Mouse (Mus musculus): Measurements from ENCODE around the gene Anks1.
A peak's percentile ranks its signal among the peaks of the same experiment; 100 is the strongest.

Gene Anks1

DNA sequence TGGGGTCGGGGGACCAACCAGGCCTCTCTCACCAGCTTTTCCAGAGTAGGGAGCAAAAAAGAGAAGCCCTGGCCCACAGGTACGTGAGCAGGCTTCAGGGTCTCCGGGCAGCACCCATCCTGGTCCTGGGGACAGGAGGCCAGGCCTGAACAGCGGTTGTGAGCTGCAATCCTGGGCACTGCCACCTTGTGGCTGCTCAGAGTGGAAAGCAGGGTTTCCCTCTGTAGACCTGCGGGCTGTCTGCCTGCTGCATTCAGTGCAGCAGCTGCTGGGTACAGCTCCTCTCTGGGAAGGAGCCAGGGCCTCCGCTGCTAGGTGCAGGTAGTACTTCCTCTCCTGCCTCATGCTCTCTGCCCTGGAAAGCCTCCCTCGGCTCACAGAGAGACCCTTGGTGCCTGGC, 152.4 kb downstream of the Anks1 start:
- DNase-seq = no peak

DNA sequence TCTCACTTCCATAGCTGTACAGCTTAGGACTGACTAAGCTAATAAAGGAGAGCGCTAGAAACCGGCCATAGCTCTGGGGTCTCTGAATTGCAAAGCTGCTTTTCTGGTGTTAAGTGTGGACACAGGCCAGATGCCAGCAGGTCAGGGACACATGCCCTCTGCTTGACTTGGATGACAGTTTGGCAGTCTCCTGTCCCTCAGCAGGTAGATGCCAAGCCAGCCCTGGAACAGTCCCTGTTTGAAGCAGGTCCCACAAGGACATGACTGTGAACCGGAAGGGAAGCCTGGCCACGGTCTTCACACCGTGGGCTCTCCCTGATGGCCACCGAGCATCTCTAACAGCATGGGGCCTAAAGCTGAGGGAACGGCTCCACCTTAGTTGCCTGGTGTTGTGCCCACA, 153.6 kb downstream of the Anks1 start:
- no peak for DNase-seq

DNA sequence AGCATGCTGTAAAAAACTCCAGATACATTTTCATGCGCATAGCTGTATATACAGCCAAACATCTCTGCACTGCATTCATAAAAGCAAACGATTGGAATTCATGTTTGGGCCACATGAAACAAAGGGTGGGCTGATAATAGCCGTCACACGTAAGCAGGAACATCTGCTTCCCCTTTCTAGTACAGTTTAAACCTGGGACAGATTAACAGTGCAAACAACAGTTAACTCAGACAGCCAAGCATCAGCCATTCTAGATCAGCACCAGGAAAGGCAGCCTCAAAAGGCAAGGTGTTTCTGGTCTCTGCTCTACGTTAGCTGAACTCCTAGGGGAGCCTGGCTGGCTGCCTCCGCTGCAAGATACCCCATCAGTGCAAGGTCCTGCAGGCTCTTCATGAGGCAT, 154.1 kb downstream of the Anks1 start:
- no peak for DNase-seq

DNA sequence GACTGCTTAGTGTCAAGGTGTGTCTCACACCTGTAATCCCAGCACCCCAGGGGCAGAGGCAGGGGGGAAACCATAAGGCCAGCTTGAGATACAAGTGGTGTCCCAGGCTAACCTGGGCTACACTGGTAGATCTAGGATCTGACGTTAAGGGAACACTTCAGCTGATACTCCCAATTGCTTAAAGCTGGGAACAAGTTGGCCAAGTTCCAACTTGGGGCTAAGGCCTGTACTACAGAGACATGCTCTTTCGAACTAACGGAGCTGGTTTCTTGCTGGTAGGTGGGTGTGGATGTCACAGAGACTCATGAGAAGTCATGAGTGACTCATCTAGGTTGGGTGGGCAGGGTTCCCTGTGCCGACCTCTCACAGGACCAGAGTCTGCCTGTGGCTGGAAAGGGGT, 158.2 kb downstream of the Anks1 start:
- DNase-seq = no peak

DNA sequence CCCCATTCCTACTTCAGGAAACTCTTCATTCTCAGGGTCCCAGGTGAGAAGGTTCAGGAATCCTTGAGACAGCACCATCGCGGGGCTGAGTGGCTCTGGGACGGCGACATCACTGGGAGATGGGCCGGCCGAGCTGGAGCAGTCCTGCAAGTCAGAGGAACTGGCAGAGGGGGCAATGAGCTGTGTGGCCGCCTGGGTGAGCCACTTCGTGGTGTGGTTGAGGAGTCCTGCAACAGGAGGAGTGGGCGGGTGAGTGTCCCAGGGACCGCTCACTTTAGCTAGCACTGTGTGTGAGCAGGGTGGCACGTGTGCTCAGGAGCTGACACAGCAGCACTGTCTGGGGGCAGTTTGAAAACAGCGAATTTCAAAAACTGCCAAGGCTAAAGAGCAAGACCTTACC, 160.3 kb downstream of the Anks1 start:
- DNase-seq = no peak

DNA sequence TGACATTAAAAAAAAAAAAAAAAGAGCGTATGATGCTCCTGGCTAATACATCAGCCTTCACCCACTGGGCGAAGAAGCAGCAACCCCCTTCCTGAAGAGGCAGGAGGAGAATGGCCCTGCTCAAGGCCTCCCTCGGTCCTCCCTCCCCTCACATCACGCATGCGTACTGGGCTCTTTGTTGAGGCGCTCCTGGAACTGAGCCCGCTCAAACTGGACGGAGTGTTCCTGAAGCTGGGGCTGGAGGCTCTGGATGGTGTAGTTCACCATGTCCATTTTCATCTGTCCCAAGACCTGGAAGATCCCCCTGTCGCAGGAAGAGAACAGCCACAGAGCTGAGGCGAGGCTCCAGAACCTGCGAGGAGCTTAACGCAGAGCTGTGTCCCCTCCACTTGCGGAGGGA, 161.2 kb downstream of the Anks1 start:
- DNase-seq = no peak

DNA sequence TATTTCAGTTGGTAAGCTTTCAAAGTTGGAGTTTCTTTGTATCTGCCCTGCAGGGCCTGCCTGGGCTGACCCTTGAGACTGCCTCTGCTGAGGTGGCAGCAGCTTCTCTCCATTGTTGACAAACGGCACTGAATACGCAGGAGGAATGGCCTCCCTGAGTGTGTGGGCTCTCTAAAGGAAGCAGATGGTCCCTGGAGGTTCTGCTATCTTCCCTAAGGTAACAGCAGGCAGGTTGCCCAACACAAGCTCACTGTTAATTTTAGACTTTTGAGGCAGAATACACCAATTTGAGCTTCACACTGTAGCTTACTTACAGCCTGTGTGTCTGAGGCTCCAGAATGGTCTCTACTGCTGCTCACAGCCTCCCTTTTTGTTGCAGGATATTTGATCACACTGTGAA, 163.6 kb downstream of the Anks1 start:
- no peak for DNase-seq

DNA sequence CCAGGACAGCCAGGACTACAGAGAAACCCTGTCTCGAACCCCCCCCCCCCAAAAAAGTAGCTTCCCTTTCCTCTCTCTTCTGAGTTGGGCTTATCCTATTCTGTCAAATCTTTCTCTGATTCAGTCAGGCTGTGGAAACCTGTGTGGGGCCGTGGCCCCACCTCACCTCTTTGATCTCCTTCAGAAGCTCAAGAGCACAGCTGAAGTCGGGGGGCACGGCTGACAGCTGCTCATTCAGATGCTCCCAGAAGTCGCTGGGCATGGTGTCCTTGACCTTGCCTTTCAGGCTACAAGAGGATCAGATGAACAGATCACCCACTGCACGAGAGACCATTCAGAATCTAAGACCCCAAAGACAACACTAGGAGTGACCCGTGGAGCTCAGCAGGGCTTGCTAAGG, 165.4 kb downstream of the Anks1 start:
- no peak for DNase-seq

DNA sequence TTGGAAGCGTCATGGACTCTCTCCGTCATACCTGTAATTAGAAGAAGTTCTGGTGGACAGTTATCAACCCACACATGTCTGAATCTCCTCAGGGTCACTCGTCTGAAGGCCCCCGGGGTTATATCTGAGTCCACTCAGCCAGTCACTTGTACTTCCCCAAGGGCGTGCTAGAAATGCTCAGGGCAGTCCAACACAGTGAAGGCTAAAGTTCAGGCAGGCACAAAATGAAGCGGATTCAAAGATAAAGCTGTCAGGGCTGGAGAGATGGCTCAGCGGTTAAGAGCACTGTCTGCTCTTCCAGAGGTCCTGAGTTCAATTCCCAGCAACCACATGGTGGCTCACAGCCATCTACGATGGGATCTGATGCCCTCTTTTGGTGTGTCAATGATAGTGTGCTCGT, 168.9 kb downstream of the Anks1 start:
- no peak for DNase-seq

DNA sequence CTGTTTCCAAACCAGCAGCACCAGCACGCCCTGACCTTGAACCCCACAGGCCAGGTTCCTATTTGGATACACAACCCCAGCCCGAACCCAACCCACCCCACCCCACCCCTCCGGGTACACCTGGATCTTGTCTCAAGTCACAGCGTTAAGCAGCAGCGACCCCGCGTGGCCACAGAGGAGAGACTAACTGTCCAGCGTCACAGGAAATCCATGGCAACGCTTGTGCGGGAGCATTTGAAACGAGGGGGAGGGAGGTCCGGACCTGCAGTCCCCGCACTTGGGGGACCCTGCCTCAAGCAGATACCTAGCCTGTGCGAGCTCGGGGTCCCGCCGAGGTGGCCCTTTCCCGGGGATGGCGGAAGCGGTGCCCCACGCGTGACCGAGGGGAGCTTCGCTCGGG, 170.5 kb downstream of the Anks1 start:
- peak; percentile 53 to 84 for DNase-seq

DNA sequence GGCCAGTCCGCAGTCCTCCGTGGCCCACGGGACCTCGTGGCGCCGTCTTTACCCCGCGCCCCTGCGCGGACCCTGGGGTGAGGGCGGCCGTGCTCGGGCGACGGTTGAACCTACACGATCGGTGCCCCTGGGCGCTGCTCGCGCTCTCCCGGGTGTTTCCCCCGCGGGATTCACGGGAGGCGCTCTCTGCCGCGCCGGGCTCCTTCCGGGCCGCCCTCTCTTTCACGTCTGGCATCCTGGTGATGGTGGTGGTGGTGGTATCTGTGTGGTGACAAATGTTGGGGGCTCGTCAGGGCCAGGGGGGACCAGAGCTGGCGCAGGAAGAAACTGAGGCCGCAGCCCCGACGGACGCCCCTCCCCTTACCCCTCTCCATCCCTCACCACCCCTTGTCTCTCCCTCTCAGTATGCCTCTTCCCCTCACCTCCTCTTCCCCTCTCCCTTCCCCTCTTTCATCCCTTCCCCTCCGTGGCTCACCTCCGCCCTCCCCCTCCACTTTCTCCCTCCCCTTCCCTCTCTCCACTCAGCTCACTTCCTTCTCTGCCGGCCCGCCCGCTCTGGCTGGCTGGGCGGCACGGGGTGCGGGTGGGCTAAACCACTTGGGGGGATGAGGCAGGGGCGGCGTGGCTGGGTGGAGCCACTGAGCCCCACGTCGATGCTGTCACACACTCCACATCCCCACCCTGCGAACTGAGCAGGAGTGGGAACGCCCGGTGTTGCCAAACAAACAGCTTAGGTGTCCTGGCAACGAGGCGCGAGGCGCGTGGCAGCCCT, 171.1 kb downstream of the Anks1 start, which contains the start of gene Tcp11:
Gene Tcp11 (minus strand): TSS at position 595 of the 772 bp plus-strand sequence.
- peak; percentile 48 to 54 for DNase-seq

DNA sequence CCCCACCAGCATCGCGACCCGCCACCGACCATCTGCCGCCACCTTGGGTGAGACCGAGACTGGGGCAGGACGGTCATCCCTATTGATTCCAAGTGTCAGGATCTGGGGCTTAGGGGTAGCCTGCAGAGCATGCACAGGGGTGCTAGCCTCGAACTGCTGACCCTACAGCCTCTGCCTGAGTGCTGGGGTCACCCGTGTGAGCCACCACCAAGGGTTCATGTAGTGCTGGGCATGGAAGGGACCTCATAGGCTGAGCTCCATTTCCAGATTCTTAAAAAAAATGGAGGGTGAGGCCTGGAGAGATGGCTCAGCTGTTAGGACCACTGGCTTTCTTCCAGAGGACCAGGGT, 171.7 kb downstream of the Anks1 start:
- DNase-seq = no peak

DNA sequence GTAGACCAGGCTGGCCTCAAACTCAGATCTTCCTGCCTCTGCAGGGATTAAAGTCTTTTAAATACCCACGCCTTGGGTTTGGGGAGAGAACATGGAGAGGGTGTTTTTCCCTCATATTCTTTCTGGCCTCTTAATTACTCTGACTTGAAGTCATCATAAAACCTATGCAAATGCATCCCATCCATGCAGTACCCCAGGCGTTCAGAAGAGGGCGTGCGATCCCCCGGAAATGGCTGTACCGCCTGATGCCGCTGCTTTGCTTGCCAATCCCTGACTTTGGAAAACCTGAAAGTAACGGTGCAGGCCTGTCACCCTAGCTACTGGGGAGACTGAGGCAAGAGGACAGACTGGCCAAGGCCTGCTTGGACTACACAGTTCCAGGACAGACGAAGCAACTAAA, 172.3 kb downstream of the Anks1 start:
- peak in 1 of 2 experiments; percentile 38 for DNase-seq

DNA sequence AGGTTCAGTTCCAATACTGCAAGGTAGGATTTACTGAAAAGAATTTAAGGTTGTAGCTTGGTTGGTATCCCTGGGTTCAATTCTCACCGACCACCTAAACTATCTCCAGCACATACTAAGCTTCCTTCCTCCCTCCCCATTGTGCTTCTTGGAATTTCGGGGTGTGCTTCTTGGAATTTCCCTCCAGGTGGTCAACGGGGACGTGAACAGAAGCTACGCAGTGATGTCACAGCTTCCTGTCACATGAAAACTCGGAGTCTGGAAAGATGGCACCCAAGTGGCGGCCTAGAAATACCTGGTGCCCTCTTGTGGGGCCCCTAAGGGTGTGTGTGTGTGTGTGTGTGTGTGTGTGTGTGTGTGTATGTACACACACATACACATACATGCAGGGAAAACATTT, 172.8 kb downstream of the Anks1 start:
- DNase-seq = no peak

DNA sequence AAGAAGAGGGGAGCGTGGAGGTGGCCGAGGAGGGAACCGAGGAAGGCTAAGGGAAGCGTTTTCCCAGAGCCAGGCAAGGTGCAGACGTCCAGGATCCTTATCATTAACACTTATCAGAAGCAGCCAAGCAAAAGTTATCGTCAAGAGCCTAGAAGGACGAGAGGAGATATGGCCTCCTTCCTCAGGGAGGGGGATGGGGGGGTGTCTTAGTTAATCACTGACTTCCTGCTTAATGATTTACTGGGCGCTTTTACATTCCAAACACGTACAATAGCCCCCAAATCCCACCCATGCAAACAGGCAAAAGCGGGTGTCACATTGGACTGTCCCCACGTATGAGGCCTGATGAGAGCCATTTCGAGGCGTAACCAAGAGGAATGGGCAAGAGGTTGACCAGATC, 173.8 kb downstream of the Anks1 start:
- DNase-seq = no peak

DNA sequence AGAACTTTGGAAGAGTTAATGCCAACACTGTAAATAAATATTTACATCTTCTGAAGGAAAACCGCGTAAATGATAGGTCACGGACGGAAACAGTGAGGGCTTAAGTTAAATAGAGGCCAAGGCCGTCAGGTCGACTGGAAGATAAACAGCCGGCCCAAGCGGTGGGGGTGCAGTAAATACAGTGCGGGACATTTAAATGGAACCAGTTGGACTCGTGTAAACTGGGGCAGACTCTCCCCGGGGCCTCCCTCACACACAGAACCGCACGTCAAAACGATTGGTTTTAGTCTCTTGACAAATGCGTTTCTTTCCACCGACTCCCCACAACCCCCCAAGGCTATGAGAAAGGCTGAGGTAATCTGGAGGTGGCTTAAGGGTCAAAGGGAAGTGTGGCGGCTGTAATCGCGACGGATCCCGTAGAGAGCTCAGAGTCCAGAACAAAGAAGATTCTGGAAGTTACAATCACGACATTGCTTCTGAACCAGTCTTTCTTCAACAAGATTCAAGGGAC, 175.3 kb downstream of the Anks1 start:
- no peak for DNase-seq

DNA sequence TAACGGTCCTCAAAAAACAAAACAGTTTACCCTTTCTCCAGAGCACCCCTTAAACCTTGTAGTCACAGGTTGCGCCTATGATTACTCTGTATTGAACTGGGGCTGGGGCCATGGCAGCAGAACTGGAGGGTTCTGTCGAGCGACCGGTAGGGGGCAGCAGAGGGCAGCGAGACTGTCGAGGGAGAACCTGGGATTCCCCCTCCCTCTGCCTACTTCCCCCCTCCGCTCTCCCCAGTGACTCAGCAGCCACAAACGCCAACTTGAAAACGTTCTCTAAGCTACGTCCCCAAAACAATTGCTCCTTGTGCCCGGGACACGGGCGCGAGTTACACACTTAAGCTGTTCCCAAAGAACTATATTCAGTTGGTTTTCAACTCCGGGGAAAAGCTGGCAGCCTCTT, 175.9 kb downstream of the Anks1 start:
- peak; percentile 80 to 90 for DNase-seq

DNA sequence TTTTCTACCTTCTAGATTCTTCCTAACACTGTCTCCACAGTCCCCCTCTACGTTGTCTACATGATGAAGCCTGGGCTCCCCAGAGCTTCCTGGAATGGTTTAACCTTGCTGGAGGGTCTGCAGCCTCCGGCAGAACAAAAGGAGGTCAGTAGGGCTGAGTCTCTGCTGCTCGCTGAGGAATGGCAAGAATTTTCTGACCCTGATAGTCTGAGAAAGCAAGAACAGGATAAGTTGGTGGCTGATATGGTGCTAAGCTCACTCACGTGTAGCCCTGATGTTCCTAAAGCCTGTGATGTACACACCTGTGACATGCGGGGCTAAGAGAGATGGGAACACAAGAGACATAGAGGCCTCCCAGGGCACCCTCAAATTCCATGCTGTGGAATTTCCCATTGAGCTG, 178.3 kb downstream of the Anks1 start:
- DNase-seq = no peak

DNA sequence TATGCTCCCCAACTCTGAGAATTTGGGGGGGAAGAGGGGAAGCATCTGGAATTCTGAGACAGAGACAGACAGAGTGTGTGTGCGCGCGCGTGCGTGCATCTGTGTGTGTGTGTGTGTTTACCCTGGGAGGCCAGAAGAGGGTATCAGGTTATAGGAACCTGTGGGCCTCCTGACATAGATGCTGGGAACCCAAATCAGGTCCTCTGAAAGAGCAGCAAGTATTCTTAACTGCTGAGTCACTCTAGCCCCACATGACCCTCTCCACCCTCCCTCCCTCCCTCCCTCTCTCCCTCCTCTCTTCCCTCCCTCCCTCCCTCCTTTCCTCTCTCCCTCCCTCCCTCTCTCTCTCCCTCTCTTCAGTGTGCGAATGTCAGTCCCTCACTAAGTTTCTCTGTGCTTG, 179.6 kb downstream of the Anks1 start:
- no peak for DNase-seq

DNA sequence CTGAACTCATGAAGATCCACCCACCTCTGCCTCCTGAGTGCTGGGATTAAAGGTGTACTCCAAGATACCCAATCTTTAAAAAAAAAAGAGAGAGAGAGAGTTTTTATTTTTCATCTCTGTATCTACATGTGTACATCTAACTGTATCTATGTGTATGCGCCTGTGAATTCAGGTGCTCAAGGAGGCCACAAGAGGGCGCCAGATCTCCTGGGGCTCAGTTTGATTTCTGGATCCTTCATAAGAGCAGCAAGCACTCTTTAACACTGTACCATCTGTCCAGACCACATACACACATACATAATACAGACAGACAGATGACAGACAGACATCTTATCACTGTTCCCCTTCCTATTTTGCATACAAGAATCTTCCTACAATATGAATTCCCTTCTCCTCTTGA, 183.2 kb downstream of the Anks1 start:
- no peak for DNase-seq

DNA sequence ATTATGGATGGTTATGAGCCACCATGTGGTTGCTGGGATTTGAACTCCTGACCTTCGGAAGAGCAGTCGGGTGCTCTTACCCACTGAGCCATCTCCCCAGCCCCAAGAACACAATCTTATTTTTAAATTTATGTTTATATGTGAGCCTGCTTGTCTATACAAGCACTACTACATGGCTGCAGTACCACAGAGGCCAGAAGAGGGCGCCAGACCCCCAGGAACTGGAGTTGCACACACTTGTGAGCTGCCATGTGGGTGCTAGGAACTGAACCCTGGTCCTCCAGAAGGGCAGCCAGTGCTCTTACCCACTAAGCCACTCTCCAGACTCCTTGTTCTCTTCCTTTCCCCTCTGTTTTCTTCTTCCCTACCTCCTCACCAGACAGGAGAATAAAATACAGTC, 184.7 kb downstream of the Anks1 start:
- no peak for DNase-seq

DNA sequence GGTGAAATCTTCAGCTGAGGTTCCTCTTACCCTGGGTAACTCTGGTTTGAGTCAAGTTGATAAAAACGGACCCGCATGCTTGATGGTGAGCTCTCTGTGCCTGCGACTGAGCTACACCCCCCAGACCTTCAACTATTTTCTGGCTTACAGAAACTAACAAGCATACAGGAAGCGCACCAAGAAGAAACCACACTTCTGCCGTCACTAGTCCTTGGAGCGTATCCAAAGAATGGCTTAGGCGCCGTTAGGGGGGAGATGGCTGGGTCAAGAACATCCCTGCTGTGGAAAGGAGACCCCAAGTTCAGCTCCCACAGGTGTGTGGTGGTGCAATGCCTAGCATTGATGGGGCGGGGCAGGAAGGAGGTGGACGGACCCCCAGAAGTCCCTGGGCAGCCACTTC, 187.3 kb downstream of the Anks1 start:
- no peak for DNase-seq

DNA sequence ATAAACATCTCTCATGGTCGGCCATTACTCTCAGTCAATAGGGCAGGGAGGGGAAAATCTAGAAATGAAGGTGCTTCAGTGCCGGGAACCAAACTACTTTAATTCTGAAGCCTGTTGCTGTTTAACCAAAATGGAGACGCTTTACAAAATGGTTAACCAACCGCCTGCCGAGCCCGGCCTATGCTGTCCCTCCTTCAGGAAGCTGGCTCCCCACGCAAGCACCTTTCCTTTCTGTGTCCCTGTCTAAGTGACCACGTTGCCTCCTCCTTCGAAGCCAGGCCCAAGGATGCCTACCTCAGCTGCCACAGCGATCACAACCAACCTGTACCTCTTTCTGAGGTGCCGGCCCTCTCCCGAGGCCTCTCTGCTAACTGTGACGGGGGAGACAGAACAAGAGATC, 188.2 kb downstream of the Anks1 start:
- DNase-seq = no peak

DNA sequence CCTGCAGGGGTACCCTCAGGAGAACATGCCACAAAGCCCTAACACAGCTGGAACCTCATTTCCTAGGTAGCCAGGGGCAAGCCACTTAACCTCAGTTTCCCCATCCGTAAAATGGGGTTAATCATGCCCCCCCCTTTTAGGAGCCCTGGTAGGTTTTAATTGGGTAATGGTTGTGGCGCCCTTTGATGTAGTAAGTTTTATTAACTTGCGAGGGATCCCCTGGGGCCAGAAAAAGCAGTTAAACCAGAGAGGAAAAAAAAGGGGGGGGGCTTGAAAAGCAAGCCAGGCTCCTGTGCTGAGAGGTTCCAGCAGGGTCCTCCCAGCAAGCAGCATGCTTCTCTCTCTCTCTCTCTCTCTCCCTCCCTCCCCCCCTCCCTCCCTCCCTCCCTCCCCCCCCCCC, 190.0 kb downstream of the Anks1 start:
- DNase-seq = no peak

DNA sequence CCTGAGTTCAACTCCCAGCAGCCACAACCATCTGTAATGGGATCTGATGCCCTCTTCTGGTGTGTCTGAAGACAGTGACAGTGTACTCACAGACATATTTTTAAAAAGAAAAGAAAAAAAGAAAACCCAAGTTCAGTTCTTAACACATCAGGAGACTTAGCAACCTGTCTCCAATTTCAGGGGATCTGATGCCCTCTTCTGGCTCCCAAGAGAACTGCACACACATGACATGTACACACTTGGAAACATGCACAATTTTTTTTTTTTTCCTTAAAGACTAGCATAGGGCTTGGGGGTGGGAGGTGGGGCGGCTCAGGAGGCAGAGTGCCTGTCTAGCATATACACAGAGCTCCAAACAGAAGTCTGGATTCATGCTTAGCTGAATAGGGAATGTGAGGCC, 191.6 kb downstream of the Anks1 start:
- no peak for DNase-seq

Data from spleen, adult 18-20 months (tissue).